Mouse (Mus musculus) urinary bladder, postnatal 4 days (tissue): ENCODE data around the gene Nfia.

ENCODE experiments used
- DNase-seq, 2 experiments: peaks; one replicate each; pipeline ENCODE4 v3.0.0; 2021 to 2022; ENCODE audit warnings: low spot score in 2 of 2

The Nfia gene

DNA sequence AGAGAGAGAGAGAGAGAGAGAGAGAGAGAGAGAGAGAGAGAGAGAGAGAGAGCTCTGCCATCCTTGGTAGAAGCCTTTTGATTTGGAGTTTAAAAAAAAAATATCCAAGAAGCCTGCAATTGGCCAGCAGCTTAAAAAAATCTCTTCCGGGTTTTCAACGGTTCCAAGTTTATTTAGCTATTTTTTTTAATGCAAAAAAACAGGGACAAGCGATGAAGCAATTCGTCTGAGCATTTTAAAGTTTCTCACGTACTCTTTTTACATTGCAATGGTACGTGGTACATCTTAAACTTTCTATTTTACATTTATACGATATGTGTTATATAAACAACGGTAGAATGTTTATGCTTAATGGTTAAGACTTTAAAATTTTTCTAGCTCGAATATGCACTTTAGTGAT, at the start of gene Nfia:
Gene Nfia (plus strand): TSS at position 94 of the 400 bp plus-strand sequence.
- DNase-seq, result no peak

- DNase-seq, result no peak
Measured at GRCm38 (mm10) chr4:97723374-97723773, 49.2 kb upstream of the Nfia start.

GRCm38 (mm10) chr4:97728520-97728919, 44.0 kb upstream of the Nfia start:
- DNase-seq, result no peak

GRCm38 (mm10) chr4:97729999-97730398, 42.5 kb upstream of the Nfia start:
- no peak for DNase-seq

DNA sequence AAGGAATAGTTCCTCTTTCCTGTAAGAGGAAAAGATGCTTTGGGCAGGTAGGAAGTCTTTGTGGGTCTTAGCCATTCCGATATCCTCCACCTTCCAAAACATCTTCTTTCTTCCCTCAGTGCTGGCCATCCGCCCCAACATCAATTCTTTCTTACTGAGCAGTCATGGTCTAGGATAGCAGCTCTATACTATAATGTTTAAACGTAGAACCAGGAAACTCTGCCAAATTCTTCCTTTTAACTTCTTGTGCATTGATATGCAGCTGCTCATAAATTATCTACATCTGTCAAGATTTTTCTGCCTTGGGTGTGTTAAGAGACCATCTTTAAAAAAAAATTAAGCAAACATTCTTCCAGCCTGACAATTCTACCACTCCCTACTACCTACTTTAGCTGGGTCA, 42.1 kb upstream of the Nfia start:
- DNase-seq, result no peak

DNA sequence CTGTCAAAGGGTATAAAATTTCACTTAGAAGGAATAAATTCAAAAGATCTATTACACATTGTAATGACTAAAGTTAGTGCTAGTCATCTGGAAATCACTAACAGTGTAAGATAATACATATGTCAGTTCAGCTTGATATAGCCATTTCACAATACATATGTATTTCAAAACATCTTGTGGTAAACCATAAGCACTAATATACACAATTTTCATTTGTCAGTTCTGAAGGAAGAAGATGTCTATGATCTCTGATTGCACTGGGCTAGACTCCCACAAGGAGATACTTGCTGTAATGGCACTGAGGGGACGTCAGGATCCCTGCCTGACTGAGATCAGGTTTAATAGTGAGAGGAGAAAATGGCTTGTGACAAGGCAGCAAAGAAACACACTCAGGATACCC, 39.1 kb upstream of the Nfia start:
- no peak for DNase-seq

GRCm38 (mm10) chr4:97743932-97744331, 28.6 kb upstream of the Nfia start:
- DNase-seq, result no peak

DNA sequence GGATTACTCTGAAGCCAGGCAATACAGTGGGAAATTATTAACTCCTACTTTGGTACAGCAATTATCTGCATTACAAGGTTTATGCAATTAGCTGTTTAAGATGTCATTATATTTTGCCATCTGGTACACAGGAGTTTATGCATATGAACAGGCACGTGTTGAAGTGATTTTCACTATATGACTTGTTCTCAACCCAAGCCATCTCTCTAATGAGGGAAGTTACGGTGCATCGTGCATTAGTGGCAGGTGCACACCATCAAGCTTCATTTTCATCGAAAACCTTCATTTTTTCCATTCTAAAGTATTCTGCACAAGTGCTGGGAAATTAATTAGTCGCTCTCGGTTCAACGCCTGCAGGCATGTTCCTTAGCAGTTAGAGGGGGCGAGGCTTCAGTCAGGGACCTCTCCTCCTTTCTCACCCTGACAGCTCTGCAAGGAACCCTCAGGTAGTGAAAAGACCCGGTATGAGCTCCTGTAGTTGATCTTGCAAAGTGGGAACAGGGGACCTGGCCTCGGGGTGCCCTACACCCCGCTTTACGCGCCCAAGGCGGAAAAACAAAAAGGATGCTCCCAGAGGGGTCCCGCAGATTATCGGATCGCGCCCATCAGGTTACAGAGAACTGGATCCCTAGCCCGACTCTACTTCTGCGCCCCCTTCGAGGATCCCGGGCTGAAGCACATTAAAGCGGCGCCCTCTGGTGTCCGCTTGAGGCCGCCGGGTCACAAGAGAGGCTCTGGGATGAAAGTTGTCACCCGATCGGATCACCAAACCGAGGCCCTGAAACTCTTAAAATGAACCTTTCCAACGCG, 27.0 kb upstream of the Nfia start:
- peak; percentile 62 to 78 for DNase-seq

- no peak for DNase-seq
Measured at GRCm38 (mm10) chr4:97746106-97746900, 26.2 kb upstream of the Nfia start.

DNA sequence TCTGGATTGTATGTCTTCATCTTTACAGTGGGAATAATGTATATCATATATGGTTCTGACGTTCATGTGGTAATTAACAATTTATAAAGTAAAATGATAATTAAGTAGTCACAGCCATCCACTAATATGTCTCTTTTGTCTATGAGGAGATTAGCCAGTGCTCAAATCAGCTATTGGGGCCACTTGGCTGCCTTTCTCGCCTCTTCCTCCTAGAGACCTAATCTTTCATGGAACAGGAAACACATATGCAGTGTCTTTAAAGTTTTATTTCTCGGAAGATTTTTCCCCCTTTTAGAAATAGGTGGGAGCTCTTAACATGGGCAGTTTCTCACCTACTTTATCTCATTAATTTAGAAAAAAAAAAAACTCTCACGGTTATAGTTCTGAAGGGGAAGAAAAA, 22.1 kb upstream of the Nfia start:
- no peak for DNase-seq

GRCm38 (mm10) chr4:97751030-97751482, 21.5 kb upstream of the Nfia start:
- DNase-seq, result peak; percentile 80 to 95

- peak; percentile 59 to 71 for DNase-seq
Measured at GRCm38 (mm10) chr4:97751483-97752251, 20.9 kb upstream of the Nfia start.

GRCm38 (mm10) chr4:97752276-97753010, 20.1 kb upstream of the Nfia start:
- DNase-seq, result no peak

- no peak for DNase-seq
Measured at GRCm38 (mm10) chr4:97753521-97753920, 19.0 kb upstream of the Nfia start.

DNA sequence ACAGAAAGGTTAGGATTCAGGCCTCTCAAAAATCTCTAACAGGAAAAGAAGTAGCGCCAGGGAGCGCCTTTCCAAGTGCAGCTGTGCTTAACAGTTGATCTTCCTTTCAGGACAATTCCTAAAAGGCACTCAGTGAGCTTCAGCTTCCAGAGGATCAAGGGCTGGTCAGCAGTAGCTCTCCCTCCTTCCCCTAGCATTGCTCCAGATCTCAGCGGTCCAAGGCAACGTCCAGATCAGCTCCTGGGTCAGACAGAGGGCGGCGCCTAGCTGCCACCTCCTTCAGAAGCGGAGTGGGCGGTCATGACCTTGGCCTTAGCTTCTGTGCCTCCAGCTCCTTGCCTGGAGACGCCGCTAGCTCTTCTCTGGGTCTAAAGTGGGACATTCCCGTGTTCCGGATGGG, 18.3 kb upstream of the Nfia start:
- peak in 1 of 2 experiments; percentile 42 for DNase-seq

DNA sequence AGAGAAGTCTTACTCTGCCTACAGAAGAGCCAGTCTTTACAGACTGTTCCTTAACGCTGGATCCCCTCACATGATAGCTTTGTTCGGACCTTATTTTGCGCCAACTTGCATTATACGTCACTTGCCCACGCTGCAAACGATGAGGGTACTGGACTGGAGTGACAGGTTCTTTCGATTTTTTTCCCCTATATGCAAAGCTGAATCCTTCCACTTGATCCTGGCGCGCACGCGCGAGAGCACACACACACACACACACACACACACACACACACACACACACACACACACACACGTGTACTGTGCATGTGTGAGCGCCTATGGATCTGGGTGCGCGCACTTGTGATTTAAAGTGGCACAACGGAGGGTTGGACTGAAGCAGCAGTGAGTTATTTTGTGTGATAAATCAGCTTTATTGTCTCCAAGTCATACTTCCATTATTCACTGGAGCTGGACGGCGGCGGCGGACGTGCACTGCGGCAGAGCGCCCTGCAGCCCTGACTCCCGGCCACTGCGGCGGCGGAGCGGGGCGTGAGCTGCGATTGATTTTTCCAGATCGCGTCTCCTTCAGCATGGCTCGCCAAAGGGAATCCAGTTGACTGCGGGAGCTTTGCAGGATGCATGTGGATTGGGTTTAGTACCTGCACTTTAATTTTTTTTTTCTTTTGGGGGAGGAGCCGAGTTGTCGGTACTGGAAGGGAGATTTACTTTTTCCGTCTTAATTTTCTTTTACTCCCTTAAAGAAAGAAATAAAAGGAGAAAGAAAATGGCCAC, 15.1 kb upstream of the Nfia start:
- DNase-seq, result peak; percentile 67 to 74

GRCm38 (mm10) chr4:97757978-97758461, 14.5 kb upstream of the Nfia start:
- no peak for DNase-seq

GRCm38 (mm10) chr4:97758661-97759060, 13.9 kb upstream of the Nfia start:
- no peak for DNase-seq

DNA sequence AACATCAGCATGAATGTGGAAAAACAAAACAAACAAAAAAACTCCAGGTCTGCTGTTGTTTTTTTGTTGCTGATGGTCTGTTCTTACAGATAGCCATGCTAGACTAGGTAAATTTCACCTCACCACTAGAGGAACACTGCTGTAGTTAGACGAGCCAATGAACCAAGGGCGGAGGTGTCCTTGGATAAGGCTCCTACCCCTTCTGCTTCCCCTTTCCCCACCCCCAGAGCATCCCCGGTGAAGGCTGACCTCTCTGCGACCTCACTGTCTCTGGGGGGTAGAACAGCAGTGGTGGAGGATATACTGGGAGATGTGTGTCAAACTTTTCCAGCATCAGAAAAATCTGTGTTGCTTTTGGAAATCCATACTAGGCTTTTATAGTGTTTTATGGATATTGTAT, 7.9 kb upstream of the Nfia start:
- DNase-seq, result no peak

DNA sequence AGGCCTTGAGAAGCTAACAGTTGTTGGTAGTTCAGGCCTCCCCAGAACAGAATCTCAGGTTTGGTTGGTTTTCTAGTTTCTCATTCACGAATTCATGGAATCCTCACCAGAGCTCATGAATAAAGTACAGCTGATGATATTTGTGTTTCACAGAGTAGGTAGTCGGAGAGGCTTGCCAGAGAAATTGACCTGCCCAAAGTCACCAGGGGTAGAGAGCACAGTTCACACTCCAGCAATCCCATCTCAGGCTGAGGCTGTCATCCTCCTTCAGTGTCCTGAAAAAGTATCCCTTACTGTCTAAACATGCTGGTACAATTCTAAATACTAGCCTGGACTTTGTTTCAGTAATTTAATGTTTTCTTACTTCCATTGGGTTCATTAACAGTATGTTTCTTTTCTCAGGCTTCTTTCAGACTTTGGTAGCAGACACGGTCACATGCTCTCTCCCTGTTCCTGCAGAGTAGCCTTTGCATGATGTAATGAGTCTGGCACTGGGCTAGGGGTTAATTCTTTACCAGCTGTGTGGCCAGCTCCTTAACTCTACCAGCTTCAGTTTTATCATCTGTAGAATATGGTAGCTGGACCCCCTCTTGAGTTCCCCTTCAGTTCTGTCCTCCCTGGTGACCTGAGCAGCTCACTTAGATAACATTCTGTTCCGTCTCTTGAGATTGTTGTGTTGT, 7.1 kb upstream of the Nfia start:
- no peak for DNase-seq
